Mouse (Mus musculus) C2C12 (cell line): Measurements from ENCODE around the gene Gm30191.

Experiments
- CEBPB ChIP-seq: IDR thresholded peaks from one replicate; pipeline ENCODE4 v1.6.1; 2011; ENCODE audit warnings: low read depth, mild to moderate bottlenecking, control low read depth, moderate library complexity
- CTCF ChIP-seq: IDR thresholded peaks from one replicate; pipeline ENCODE4 v1.5.1; 2011; ENCODE audit not compliant: control insufficient read depth, insufficient read depth, insufficient read length
- FOSL1 ChIP-seq: IDR thresholded peaks from one replicate; pipeline ENCODE4 v1.8.0; 2011; ENCODE audit warnings: mild to moderate bottlenecking, low read length; ENCODE audit not compliant: poor library complexity, insufficient read depth, severe bottlenecking
- MAX ChIP-seq: IDR thresholded peaks from one replicate; pipeline ENCODE4 v1.6.1; 2011; ENCODE audit warnings: mild to moderate bottlenecking, control low read depth
- MYOD1 ChIP-seq: IDR thresholded peaks from one replicate; pipeline ENCODE4 v1.6.1; 2011; ENCODE audit warnings: low read depth; ENCODE audit not compliant: control insufficient read depth, insufficient read length
- MYOG ChIP-seq: IDR thresholded peaks from one replicate; pipeline ENCODE4 v1.6.1; 2011; ENCODE audit not compliant: control insufficient read depth, insufficient read length; ENCODE audit errors: extremely low read depth
- USF1 ChIP-seq: IDR thresholded peaks from one replicate; pipeline ENCODE4 v1.6.1; 2011; ENCODE audit warnings: low read depth, mild to moderate bottlenecking, control low read depth, moderate library complexity

GRCm38 (mm10) chr4:134234876-134235275 lies 11.9 kb upstream of the Gm30191 start:
- TF ChIP-seq CTCF (no peak), FOSL1 (no peak), MAX (no peak), CEBPB (no peak), USF1 (no peak), MYOD1 (no peak), MYOG (no peak)
